Mouse (Mus musculus) forebrain, embryonic 16.5 days (tissue): ENCODE data around the gene Itpka. TPM values are rescaled to one million over a fixed set of nuclear protein-coding genes. Genes with fewer than 3 reads are reported as not detected.

Experiments
- ATAC-seq: fragments of 200-750 bp; cut with Nextera tagmentation; 2 replicates; pipeline ENCODE4 v1.8.0; 2017; ENCODE audit warnings: mild to moderate bottlenecking, moderate library complexity
- H3K27ac ChIP-seq: fragments of 300-500 bp; sonication (generic); 2 replicates; pipeline ENCODE4 v1.5.1; 2014; ENCODE audit warnings: low read length, control low read depth
- H3K27me3 ChIP-seq: fragments of 300-500 bp; sonication (generic); replicated peaks from 2 replicates; pipeline ENCODE4 v1.6.1; 2014; ENCODE audit warnings: low read length; ENCODE audit not compliant: control insufficient read depth, insufficient read depth
- H3K36me3 ChIP-seq: fragments of 300-500 bp; sonication (generic); 2 replicates; pipeline ENCODE4 v1.6.1; 2014; ENCODE audit not compliant: control insufficient read depth, insufficient read depth
- H3K4me1 ChIP-seq: fragments of 300-500 bp; sonication (generic); replicated peaks from 2 replicates; pipeline ENCODE4 v1.6.1; 2014; ENCODE audit warnings: low read length; ENCODE audit not compliant: control insufficient read depth, insufficient read depth
- H3K4me2 ChIP-seq: fragments of 300-500 bp; sonication (generic); 2 replicates; pipeline ENCODE4 v1.6.1; 2014; ENCODE audit warnings: mild to moderate bottlenecking, low read length, control low read depth
- H3K4me3 ChIP-seq: fragments of 300-500 bp; sonication (generic); replicated peaks from 2 replicates; pipeline ENCODE4 v1.5.1; 2014; ENCODE audit warnings: mild to moderate bottlenecking, low read length, control low read depth
- H3K9ac ChIP-seq: fragments of 300-500 bp; sonication (generic); replicated peaks from 2 replicates; pipeline ENCODE4 v1.6.1; 2014; ENCODE audit warnings: low read depth, low read length, control low read depth
- H3K9me3 ChIP-seq: fragments of 300-500 bp; sonication (generic); 2 replicates; pipeline ENCODE4 v1.6.1; 2016; ENCODE audit warnings: low read length; ENCODE audit not compliant: control insufficient read depth
- WGBS: fragments of 180-500 bp; shearing (Covaris S2); extraction: QIAGEN DNeasy Blood & Tissue Kit; methylation state at CpG from one replicate; pipeline ENCODE4 v1.1.7; 2014; 5-methylcytosine and 5-hydroxymethylcytosine counted together
- polyA plus RNA-seq: library from polyadenylated mRNA; unstranded; fragments of >200 nt; fragmentation: Nextera tagmentation; extraction: Ambion mirVana; gene quantifications from 2 replicates; pipeline ENCODE4 v1.2.1, GENCODE M21; 2015

The Itpka gene
- polyA plus RNA-seq, 1 experiment from 2014 or later: 1.4 TPM

- WGBS: under 1% methylated on average over 27 of the region's 27 CpGs
- Histone ChIP-seq H3K9ac (peak overlapping the region; percentile 86), H3K4me2 (peak overlapping the region; percentile 99), H3K27me3 (no peaks in the 10 kb centered on the region; the same call in 1 of the 2 replicates), H3K9me3 (no peaks in the 10 kb centered on the region), H3K4me3 (peak overlapping the region; percentile 80), H3K36me3 (no peaks in the 10 kb centered on the region), H3K27ac (no peak overlapping the region), H3K4me1 (peaks cover 41% of the 10 kb centered on the region)
- ATAC-seq: peak; percentile 17
Measured at GRCm38 (mm10) chr2:119799961-119800550, 57.9 kb downstream of the Itpka start.

Other genes with a start within 250 kb of the Itpka start
- 1.1 and 1.6 TPM in 2 replicates for gene Exd1, start 194.7 kb upstream of the Itpka start, polyA plus RNA-seq
- gene Chp1, start 194.6 kb upstream of the Itpka start, polyA plus RNA-seq: 78.6 and 78.8 TPM in 2 replicates
- 29.6 and 35.9 TPM in 2 replicates for gene Nusap1, start 124.0 kb upstream of the Itpka start, polyA plus RNA-seq
- gene Oip5, start 123.9 kb upstream of the Itpka start, polyA plus RNA-seq: 10.3 and 12.0 TPM in 2 replicates
- 36.7 and 41.1 TPM in 2 replicates for gene Ndufaf1, start 79.5 kb upstream of the Itpka start, polyA plus RNA-seq
- gene Rtf1, start 67.3 kb upstream of the Itpka start, polyA plus RNA-seq: 53.3 and 53.9 TPM in 2 replicates
- gene Ltk, start 18.1 kb downstream of the Itpka start, polyA plus RNA-seq: 0.28 and 0.43 TPM in 2 replicates
- gene Rpap1, start 45.2 kb downstream of the Itpka start, polyA plus RNA-seq: 19.9 and 20.5 TPM in 2 replicates
- gene Tyro3, start 55.4 kb downstream of the Itpka start, polyA plus RNA-seq: 17.3 and 17.6 TPM in 2 replicates
- gene Mga, start 154.9 kb downstream of the Itpka start, polyA plus RNA-seq: 29.0 and 29.5 TPM in 2 replicates
- 4.9 and 5.8 TPM in 2 replicates for gene Mapkbp1, start 230.4 kb downstream of the Itpka start, polyA plus RNA-seq